Mouse (Mus musculus) midbrain, postnatal 0 days (tissue): ENCODE results near the gene Rab3d. TPM values are rescaled to one million over a fixed set of nuclear protein-coding genes. Genes with fewer than 3 reads are reported as not detected.
"Not testable (repeated sequence)": the region's sequence is repeated elsewhere in the genome, so short reads cannot be mapped to it uniquely, and the experiment has no call there.

ENCODE experiments used
- ATAC-seq: fragments of 200-750 bp; cut with Nextera tagmentation; 2 replicates; pipeline ENCODE4 v1.8.0; 2017; ENCODE audit warnings: moderate number of reproducible peaks, mild to moderate bottlenecking, moderate TSS enrichment, moderate library complexity; ENCODE audit not compliant: low FRiP score
- DNase-seq: peaks from one replicate; pipeline ENCODE4 v3.0.0-alpha.2; 2015; ENCODE audit warnings: low spot score
- H3K27ac ChIP-seq: fragments of 300-500 bp; sonication (generic); 2 replicates; pipeline ENCODE4 v1.5.1; 2014; ENCODE audit warnings: low read depth, mild to moderate bottlenecking, low read length, mixed read lengths
- H3K27me3 ChIP-seq: fragments of 300-500 bp; sonication (generic); 2 replicates; pipeline ENCODE4 v1.6.1; 2014; ENCODE audit warnings: low read length, control low read depth, mixed read lengths; ENCODE audit not compliant: insufficient read depth
- H3K36me3 ChIP-seq: fragments of 300-500 bp; sonication (generic); 2 replicates; pipeline ENCODE4 v1.6.1; 2014; ENCODE audit warnings: low read length, control low read depth, mixed read lengths; ENCODE audit not compliant: insufficient read depth
- H3K4me1 ChIP-seq: fragments of 300-500 bp; sonication (generic); 2 replicates; pipeline ENCODE4 v1.6.1; 2014; ENCODE audit warnings: mild to moderate bottlenecking, control low read depth, antibody characterized with exemption, low read length, mixed read lengths; ENCODE audit not compliant: insufficient read depth
- H3K4me2 ChIP-seq: fragments of 300-500 bp; sonication (generic); 2 replicates; pipeline ENCODE4 v1.6.1; 2014; ENCODE audit warnings: low read depth, mild to moderate bottlenecking, low read length, mixed read lengths; ENCODE audit not compliant: poor library complexity, severe bottlenecking
- H3K4me3 ChIP-seq: fragments of 300-500 bp; sonication (generic); 2 replicates; pipeline ENCODE4 v1.5.1; 2014; ENCODE audit warnings: low read depth, mild to moderate bottlenecking, low read length, moderate library complexity
- H3K9ac ChIP-seq: fragments of 300-500 bp; sonication (generic); replicated peaks from 2 replicates; pipeline ENCODE4 v1.6.1; 2014; ENCODE audit warnings: mild to moderate bottlenecking, low read length, moderate library complexity, mixed read lengths; ENCODE audit not compliant: poor library complexity, severe bottlenecking
- H3K9me3 ChIP-seq: fragments of 300-500 bp; sonication (generic); 2 replicates; pipeline ENCODE4 v1.6.1; 2016; ENCODE audit warnings: low read length, control low read depth
- CTCF ChIP-seq: IDR thresholded peaks from 2 replicates; pipeline ENCODE4 v1.5.1; 2016; ENCODE audit warnings: antibody characterized with exemption, mild to moderate bottlenecking
- WGBS: fragments of 180-500 bp; shearing (Covaris S2); extraction: QIAGEN DNeasy Blood & Tissue Kit; methylation state at CpG from one replicate; pipeline ENCODE4 v1.1.7; 2014; 5-methylcytosine and 5-hydroxymethylcytosine counted together
- polyA plus RNA-seq: library from polyadenylated mRNA; unstranded; fragments of >200 nt; fragmentation: Nextera tagmentation; extraction: Ambion mirVana; gene quantifications from 2 replicates; pipeline ENCODE4 v1.2.1, GENCODE M21; 2015
- total RNA-seq: library from RNA; depleted of rRNA; stranded (reverse); fragments of >200 nt; gene quantifications from 2 replicates; pipeline ENCODE4 v1.2.3, GENCODE M21; 2014

Gene Rab3d
- total and polyA plus RNA-seq, 2 experiments from 2014 or later: 17.4 to 26.0 TPM

- no peaks in the 10 kb centered on the region for H3K36me3 ChIP-seq
- H3K27ac ChIP-seq: no peak overlapping the region; the same call in 1 of the 2 replicates
- H3K27me3 ChIP-seq: no peaks in the 10 kb centered on the region
- no peak for ATAC-seq
- H3K4me3 ChIP-seq: no peak overlapping the region
- no peak overlapping the region for H3K4me2 ChIP-seq
- H3K4me1 ChIP-seq: no peaks in the 10 kb centered on the region
- H3K9ac ChIP-seq: no peak overlapping the region
- DNase-seq: no peak
- no peaks in the 10 kb centered on the region for H3K9me3 ChIP-seq
- 52% methylated on average over 2 of the region's 2 CpGs for WGBS
- no peak for TF ChIP-seq CTCF
Measured at GRCm38 (mm10) chr9:21866641-21867040, 51.4 kb downstream of the Rab3d start.

- H3K4me3 ChIP-seq: no peak overlapping the region
Measured at GRCm38 (mm10) chr9:21865673-21866398, 52.2 kb downstream of the Rab3d start.

DNA sequence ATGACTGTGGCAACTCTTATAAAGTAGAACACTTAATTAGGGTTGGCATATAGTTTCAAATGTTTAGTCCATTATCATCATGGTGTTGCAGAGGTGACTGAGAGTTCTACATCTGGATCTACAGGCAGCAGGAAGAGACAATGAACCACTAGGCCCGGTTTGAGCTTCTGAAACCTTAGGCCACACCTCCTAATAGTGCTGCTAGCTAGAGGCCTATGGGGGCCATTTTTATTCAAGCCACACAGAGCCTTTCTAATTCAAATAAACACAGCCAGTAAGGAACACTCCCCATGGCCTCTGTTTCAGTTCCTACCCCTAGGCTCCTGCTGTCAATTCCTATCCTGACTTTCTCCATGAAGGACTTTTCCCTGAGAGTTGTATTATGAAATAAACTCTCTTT lies 55.8 kb downstream of the Rab3d start:
- Histone ChIP-seq H3K4me1 (no peaks in the 10 kb centered on the region), H3K4me3 (no peak overlapping the region), H3K27ac (no peak overlapping the region), H3K4me2 (no peak overlapping the region), H3K36me3 (no peaks in the 10 kb centered on the region), H3K9me3 (no peaks in the 10 kb centered on the region), H3K27me3 (no peaks in the 10 kb centered on the region), H3K9ac (no peak overlapping the region)
- DNase-seq: no peak
- no peak for ATAC-seq
- no peak for TF ChIP-seq CTCF
- 76% methylated on average over 1 of the region's 1 CpGs for WGBS

More at GRCm38 (mm10) chr9:21865673-21866398, 52.2 kb downstream of the Rab3d start:
- H3K9me3 ChIP-seq: no peaks in the 10 kb centered on the region
- H3K4me1 ChIP-seq: no peaks in the 10 kb centered on the region
- no peak for TF ChIP-seq CTCF
- H3K27me3 ChIP-seq: no peaks in the 10 kb centered on the region
- no peak overlapping the region; the same call in 1 of the 2 replicates for H3K9ac ChIP-seq
- H3K36me3 ChIP-seq: no peaks in the 10 kb centered on the region
- DNase-seq: no peak
- 79% methylated on average over 5 of the region's 5 CpGs for WGBS
- ATAC-seq: no peak
- no peak overlapping the region for H3K4me2 ChIP-seq
- no peak overlapping the region; the same call in 1 of the 2 replicates for H3K27ac ChIP-seq

DNA sequence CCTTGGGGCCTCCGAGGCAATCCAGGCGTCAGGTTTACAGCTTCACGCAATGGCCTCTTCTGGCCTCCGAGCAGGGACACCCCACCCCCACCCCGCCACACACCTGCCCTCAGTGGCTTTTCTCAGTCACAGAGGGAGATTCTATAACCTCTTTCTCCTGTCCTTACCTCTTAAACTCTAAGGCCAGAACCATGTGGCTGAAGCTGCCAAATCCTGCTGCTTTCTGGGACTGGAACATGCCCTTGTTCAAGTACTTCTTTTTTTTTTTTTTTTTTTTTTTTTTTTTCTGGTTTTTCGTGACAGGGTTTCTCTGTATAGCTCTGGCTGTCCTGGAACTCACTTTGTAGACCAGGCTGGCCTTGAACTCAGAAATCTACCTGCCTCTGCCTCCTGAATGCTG lies 57.6 kb downstream of the Rab3d start:
- not testable (repeated sequence) for H3K27ac ChIP-seq, H3K4me2 ChIP-seq, H3K27me3 ChIP-seq, H3K36me3 ChIP-seq, H3K9ac ChIP-seq, H3K9me3 ChIP-seq, H3K4me1 ChIP-seq, H3K4me3 ChIP-seq, ATAC-seq, DNase-seq
- WGBS: 57% methylated on average over 6 of the region's 6 CpGs

- Histone ChIP-seq H3K4me3 (no peak overlapping the region), H3K4me1 (no peaks in the 10 kb centered on the region), H3K9me3 (no peaks in the 10 kb centered on the region), H3K4me2 (no peak overlapping the region), H3K27ac (no peak overlapping the region), H3K36me3 (no peaks in the 10 kb centered on the region), H3K27me3 (no peaks in the 10 kb centered on the region), H3K9ac (no peak overlapping the region)
- 82% methylated on average over 3 of the region's 3 CpGs for WGBS
- DNase-seq (no peak), ATAC-seq (no peak)
- TF ChIP-seq CTCF: no peak
Measured at GRCm38 (mm10) chr9:21859606-21860005, 58.4 kb downstream of the Rab3d start.

DNA sequence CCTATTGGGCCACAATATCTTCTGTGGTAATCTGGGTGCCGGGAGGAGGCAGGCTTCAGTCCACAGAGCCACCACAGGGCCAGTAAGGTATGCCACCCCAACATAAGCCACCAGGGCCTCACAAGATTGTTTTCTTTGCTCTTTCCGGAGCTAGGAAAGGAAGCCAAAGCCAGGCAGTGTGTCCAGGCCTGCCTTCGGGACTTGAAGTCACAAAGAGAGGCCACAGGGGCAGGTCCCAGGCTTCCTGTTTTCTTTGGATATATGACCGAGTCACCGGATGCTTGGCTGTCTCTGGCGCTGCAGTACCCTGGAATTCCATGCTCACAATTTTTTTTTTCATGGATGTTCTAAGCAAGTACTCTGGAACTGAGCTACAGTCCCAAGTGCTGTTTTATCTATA lies 59.9 kb downstream of the Rab3d start:
- no peak for ATAC-seq
- Histone ChIP-seq H3K27me3 (no peaks in the 10 kb centered on the region), H3K4me3 (no peak overlapping the region), H3K4me2 (no peak overlapping the region), H3K36me3 (no peaks in the 10 kb centered on the region), H3K4me1 (no peaks in the 10 kb centered on the region), H3K27ac (no peak overlapping the region), H3K9ac (no peak overlapping the region), H3K9me3 (no peaks in the 10 kb centered on the region)
- TF ChIP-seq CTCF: no peak
- DNase-seq: no peak
- WGBS: 83% methylated on average over 6 of the region's 6 CpGs
